7 mouse cellular contexts compared by ENCODE assay signal in the genomic region with DNA sequence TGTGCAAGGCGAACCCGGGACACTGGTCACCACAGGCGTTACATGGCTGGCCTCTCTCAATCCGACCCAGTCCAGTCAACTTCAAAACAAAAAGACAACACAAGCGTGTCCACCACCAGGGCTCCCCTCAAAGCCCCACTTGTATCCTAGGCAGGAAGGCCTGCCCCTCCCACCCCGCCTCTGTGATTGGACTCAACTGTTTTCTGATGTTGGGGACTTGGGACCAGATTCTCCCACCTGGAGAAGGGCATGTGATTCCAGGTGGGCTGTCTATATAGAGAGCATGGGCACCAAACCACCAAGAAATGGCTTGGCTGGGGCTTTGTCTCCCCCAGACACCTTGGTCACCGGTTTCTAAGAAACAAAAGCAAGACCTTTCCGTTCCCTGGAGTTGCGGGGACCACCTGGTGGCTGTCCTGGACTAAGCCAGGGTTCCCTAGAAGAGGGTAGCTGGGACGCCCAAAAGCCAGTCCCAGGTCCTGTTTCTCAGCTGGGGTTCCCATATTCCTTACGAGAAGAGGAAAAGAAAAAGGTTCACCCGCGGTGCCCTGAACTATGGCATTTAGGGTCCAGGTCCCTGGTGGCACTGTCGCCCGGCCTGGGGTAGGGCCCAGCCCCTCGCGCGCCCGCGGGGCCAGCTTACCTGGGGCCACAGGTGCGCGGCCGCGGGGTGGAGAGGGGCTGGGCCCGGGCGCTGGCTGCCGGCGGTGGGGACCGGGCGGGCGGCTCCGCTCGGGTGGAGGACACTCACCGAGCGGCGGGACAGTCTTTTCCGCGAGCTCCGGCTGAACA. TPM values are rescaled to one million over a fixed set of nuclear protein-coding genes. Genes with fewer than 3 reads are reported as not detected.
DNase-seq lines count a peak whose midpoint lies in the region; ATAC-seq lines count a peak whose summit lies in the region.

No protein-coding gene starts in this region.

- no peak for ATAC-seq in megakaryocyte, adult 5-6 weeks (ENCODE audit: poor library complexity, severe bottlenecking)
- peak; percentile 47 for ATAC-seq in hindbrain, embryonic 16.5 days
- ATAC-seq in midbrain, embryonic 11.5 days (ENCODE audit: low FRiP score) = peak; percentile 31

- peaks cover 12% of the 10 kb centered on the region; the same call in 1 of the 2 replicates for H3K9me3 ChIP-seq in megakaryocyte, embryonic 14.5 days
- H3K9me3 ChIP-seq in forebrain, embryonic 10.5 days = no peaks in the 10 kb centered on the region
- H3K9me3 ChIP-seq in hindbrain, embryonic 16.5 days (ENCODE audit: control insufficient read depth, low read length) = no peaks in the 10 kb centered on the region
- no peaks in the 10 kb centered on the region for H3K9me3 ChIP-seq in midbrain, embryonic 11.5 days (ENCODE audit: control insufficient read depth, low read length)

- H3K4me2 ChIP-seq in hindbrain, embryonic 16.5 days (ENCODE audit: low read length) = peak overlapping the region; percentile 94
- H3K4me2 ChIP-seq in midbrain, embryonic 11.5 days = peak overlapping the region; percentile 96

- DNase-seq in forebrain, embryonic 10.5 days (ENCODE audit: extremely low spot score, low spot score) = peak; percentile 29
- peak; percentile 90 for DNase-seq in midbrain, embryonic 11.5 days (ENCODE audit: low spot score, missing footprints)
- DNase-seq in layer of hippocampus, adult 9-10 months (ENCODE audit: low spot score) = no peak
- no peak for DNase-seq in cerebellum, adult 9-11 months

- peaks cover 24% of the 10 kb centered on the region for H3K27me3 ChIP-seq in megakaryocyte, embryonic 14.5 days (replicated peaks)
- peaks cover 83% of the 10 kb centered on the region for H3K27me3 ChIP-seq in forebrain, embryonic 10.5 days (ENCODE audit: poor library complexity, severe bottlenecking)
- no peaks in the 10 kb centered on the region for H3K27me3 ChIP-seq in hindbrain, embryonic 16.5 days (replicated peaks; ENCODE audit: control insufficient read depth, insufficient read depth, low read length)
- peaks cover 48% of the 10 kb centered on the region for H3K27me3 ChIP-seq in midbrain, embryonic 11.5 days (ENCODE audit: control insufficient read depth, insufficient read depth, low read length)

- H3K27ac ChIP-seq in forebrain, embryonic 10.5 days = peak overlapping the region; percentile 85
- peak overlapping the region; percentile 63 for H3K27ac ChIP-seq in hindbrain, embryonic 16.5 days (ENCODE audit: low read depth, low read length)
- no peak overlapping the region for H3K27ac ChIP-seq in midbrain, embryonic 11.5 days (ENCODE audit: low read depth, low read length)

- H3K9ac ChIP-seq in hindbrain, embryonic 16.5 days (ENCODE audit: low read depth, low read length) = peak overlapping the region; percentile 79
- peak overlapping the region; percentile 58 for H3K9ac ChIP-seq in midbrain, embryonic 11.5 days (ENCODE audit: low read length)

- no peaks in the 10 kb centered on the region for H3K36me3 ChIP-seq in megakaryocyte, embryonic 14.5 days (replicated peaks; ENCODE audit: low read length)
- H3K36me3 ChIP-seq in forebrain, embryonic 10.5 days (replicated peaks) = no peaks in the 10 kb centered on the region
- no peaks in the 10 kb centered on the region for H3K36me3 ChIP-seq in hindbrain, embryonic 16.5 days (ENCODE audit: control insufficient read depth, insufficient read depth, low read length)
- H3K36me3 ChIP-seq in midbrain, embryonic 11.5 days (ENCODE audit: control insufficient read depth, insufficient read depth, low read length) = no peaks in the 10 kb centered on the region

- WGBS in forebrain, embryonic 10.5 days = 2% methylated on average over 39 of the region's 39 CpGs
- 2% methylated on average over 37 of the region's 39 CpGs for WGBS in hindbrain, embryonic 16.5 days
- under 1% methylated on average over 39 of the region's 39 CpGs for WGBS in midbrain, embryonic 11.5 days

- peaks cover 6% of the 10 kb centered on the region for H3K4me1 ChIP-seq in megakaryocyte, embryonic 14.5 days
- peaks cover 35% of the 10 kb centered on the region for H3K4me1 ChIP-seq in forebrain, embryonic 10.5 days
- H3K4me1 ChIP-seq in hindbrain, embryonic 16.5 days (ENCODE audit: control insufficient read depth, insufficient read depth, low read depth, low read length) = peaks cover 9% of the 10 kb centered on the region; the same call in 1 of the 2 replicates
- H3K4me1 ChIP-seq in midbrain, embryonic 11.5 days (ENCODE audit: control insufficient read depth, insufficient read depth, low read length) = peaks cover 7% of the 10 kb centered on the region

- peak overlapping the region; percentile 88 for H3K4me3 ChIP-seq in megakaryocyte, embryonic 14.5 days (replicated peaks)
- peak overlapping the region; percentile 78 for H3K4me3 ChIP-seq in forebrain, embryonic 10.5 days
- H3K4me3 ChIP-seq in hindbrain, embryonic 16.5 days (ENCODE audit: low read length) = peak overlapping the region; percentile 76
- peak overlapping the region; percentile 54 for H3K4me3 ChIP-seq in midbrain, embryonic 11.5 days (ENCODE audit: low read depth, low read length)

RNA-seq across cellular contexts. Expression of gene Prickle2, which starts 0.4 kb away (rescaled TPM):
- polyA plus RNA-seq in megakaryocyte, embryonic 14.5 days (2012; ENCODE audit: insufficient read depth, low replicate concordance) = not detected in 2 replicates
- total RNA-seq in megakaryocyte, adult 5-6 weeks (2015) = 0.02 TPM in 1 of 2 replicates, not detected in the other
- not detected in 2 replicates for total RNA-seq in megakaryocyte, adult 5-6 weeks (2017)
- 2.3 and 2.6 TPM in 2 replicates for polyA plus RNA-seq in forebrain, embryonic 10.5 days (2016; fragmentation: Nextera tagmentation; extraction: Ambion mirVana)
- 13.6 and 16.3 TPM in 2 replicates for polyA plus RNA-seq in hindbrain, embryonic 16.5 days (2015; fragmentation: Nextera tagmentation; extraction: Ambion mirVana)
- polyA plus RNA-seq in midbrain, embryonic 11.5 days (2014; fragmentation: Nextera tagmentation; extraction: Ambion mirVana) = 6.8 and 7.7 TPM in 2 replicates

Comparison
In these comparisons a context has a peak if more than half of its experiments do, and no peak if none do; other contexts are left out.
1. DNase-seq: peak in forebrain, embryonic 10.5 days (single experiment) and midbrain, embryonic 11.5 days (single experiment); none in layer of hippocampus, adult 9-10 months (single experiment) and cerebellum, adult 9-11 months (single experiment).
2. Peak in every context shown above with its lines, with median percentiles within 50 percentile points of each other: H3K4me3 ChIP-seq.